ENCODE assay signal across 8 mouse cellular contexts in the genomic region with DNA sequence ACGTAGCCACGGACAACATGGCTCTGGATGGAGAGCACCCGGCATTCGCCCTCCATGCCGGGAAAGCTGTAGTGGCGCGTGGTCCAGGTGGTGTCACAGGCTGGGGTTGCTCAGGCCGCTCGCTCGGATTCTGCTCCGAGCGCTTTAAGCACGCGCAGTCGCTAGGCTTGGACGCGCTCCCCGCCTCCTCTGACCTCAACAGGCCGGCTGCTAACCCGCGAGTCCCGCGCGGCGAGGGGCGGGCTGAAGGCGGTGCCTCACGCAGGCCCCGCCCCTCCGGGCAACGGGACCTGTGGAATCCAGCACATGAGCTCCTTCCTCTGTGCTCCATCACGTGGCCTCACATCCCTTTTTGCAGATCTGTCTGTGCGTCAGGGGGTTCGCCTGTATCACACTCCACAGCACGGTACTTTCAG. TPM values are rescaled to one million over a fixed set of nuclear protein-coding genes. Genes with fewer than 3 reads are reported as not detected.
DNase-seq lines count a peak whose midpoint lies in the region; ATAC-seq and TF ChIP-seq lines count a peak whose summit lies in the region.

A gene (minus strand): TSS at position 184 of the 416 bp plus-strand sequence.

- DNase-seq in CH12.LX (ENCODE audit: extremely low read depth): peak; percentile 86
- DNase-seq in c-Kit-positive CD71-positive TER-119-negative erythroid progenitor cells, embryonic 14.5 days (ENCODE audit: low read depth): peak; percentile 87
- DNase-seq in heart, postnatal 0 days (ENCODE audit: low spot score): peak; percentile 77
- peak; percentile 91 to 96 for DNase-seq in kidney, postnatal 4 days

- under 1% methylated on average over 35 of the region's 35 CpGs for WGBS in forebrain, embryonic 12.5 days
- 0% methylated on average over 35 of the region's 35 CpGs for WGBS in heart, postnatal 0 days
- under 1% methylated on average over 35 of the region's 35 CpGs for WGBS in liver, embryonic 16.5 days (ENCODE audit: insufficient replicate concordance)
- under 1% methylated on average over 35 of the region's 35 CpGs for WGBS in neural tube, embryonic 13.5 days

- ATAC-seq in forebrain, embryonic 12.5 days (ENCODE audit: low FRiP score): peak; percentile 94
- peak; percentile 91 for ATAC-seq in heart, postnatal 0 days (ENCODE audit: insufficient read depth, low read depth)
- peak; percentile 92 for ATAC-seq in liver, embryonic 16.5 days (ENCODE audit: low read depth)
- peak; percentile 89 for ATAC-seq in neural tube, embryonic 13.5 days (ENCODE audit: low read depth)

- no peaks in the 10 kb centered on the region for H3K9me3 ChIP-seq in CH12.LX (replicated peaks; ENCODE audit: low read length)
- H3K9me3 ChIP-seq in forebrain, embryonic 12.5 days: no peaks in the 10 kb centered on the region
- H3K9me3 ChIP-seq in heart, postnatal 0 days (replicated peaks; ENCODE audit: control insufficient read depth, low read length): no peaks in the 10 kb centered on the region
- no peaks in the 10 kb centered on the region for H3K9me3 ChIP-seq in liver, embryonic 16.5 days (replicated peaks; ENCODE audit: control insufficient read depth, low read length)
- no peaks in the 10 kb centered on the region for H3K9me3 ChIP-seq in neural tube, embryonic 13.5 days

- no peak for TF ChIP-seq RAD21 in CH12.LX (IDR thresholded peaks at IDR 0.05; ENCODE audit: low read depth, low read length)

- H3K36me3 ChIP-seq in CH12.LX (replicated peaks in 1 of 2; ENCODE audit: control insufficient read depth in 1 of 2, insufficient read depth in 1 of 2, low read length in 1 of 2): peaks cover 0 to 4% of the 10 kb centered on the region in 2 experiments
- H3K36me3 ChIP-seq in forebrain, embryonic 12.5 days (replicated peaks): no peaks in the 10 kb centered on the region
- no peaks in the 10 kb centered on the region for H3K36me3 ChIP-seq in heart, postnatal 0 days (replicated peaks; ENCODE audit: control insufficient read depth, insufficient read depth, low read length)
- no peaks in the 10 kb centered on the region for H3K36me3 ChIP-seq in liver, embryonic 16.5 days (ENCODE audit: control insufficient read depth, insufficient read depth)
- H3K36me3 ChIP-seq in neural tube, embryonic 13.5 days: no peaks in the 10 kb centered on the region
- no peaks in the 10 kb centered on the region for H3K36me3 ChIP-seq in testis, adult 2 months (ENCODE audit: control insufficient read depth, insufficient read depth, low read length)

- no peak for TF ChIP-seq EP300 in CH12.LX (IDR thresholded peaks at IDR 0.05; ENCODE audit: low read length)
- TF ChIP-seq EP300 in heart, postnatal 0 days (IDR thresholded peaks at IDR 0.05; ENCODE audit: low read depth): no peak

- H3K4me2 ChIP-seq in CH12.LX (ENCODE audit: insufficient read depth, low read depth, poor library complexity, severe bottlenecking): peak within 1 kb of the TSS; percentile 78
- H3K4me2 ChIP-seq in forebrain, embryonic 12.5 days: peak within 1 kb of the TSS; percentile 99
- H3K4me2 ChIP-seq in heart, postnatal 0 days (ENCODE audit: low read depth, low read length): peak within 1 kb of the TSS; percentile 89
- H3K4me2 ChIP-seq in liver, embryonic 16.5 days (ENCODE audit: low read depth, low read length): peak within 1 kb of the TSS; percentile 90
- H3K4me2 ChIP-seq in neural tube, embryonic 13.5 days: peak within 1 kb of the TSS; percentile 100

- H3K27me3 ChIP-seq in CH12.LX (replicated peaks): peaks cover 22% of the 10 kb centered on the region
- peaks cover 6% of the 10 kb centered on the region; the same call in 1 of the 2 replicates for H3K27me3 ChIP-seq in forebrain, embryonic 12.5 days
- H3K27me3 ChIP-seq in heart, postnatal 0 days (ENCODE audit: control insufficient read depth, insufficient read depth, low read length): no peaks in the 10 kb centered on the region
- no peaks in the 10 kb centered on the region for H3K27me3 ChIP-seq in liver, embryonic 16.5 days (ENCODE audit: control insufficient read depth, insufficient read depth, low read depth, low read length)
- peaks cover 10% of the 10 kb centered on the region; the same call in 1 of the 2 replicates for H3K27me3 ChIP-seq in neural tube, embryonic 13.5 days
- no peaks in the 10 kb centered on the region for H3K27me3 ChIP-seq in testis, adult 2 months (ENCODE audit: control insufficient read depth, insufficient read depth, low read length)

- dilution Hi-C loops in CH12.LX (cut with MboI; ENCODE audit: extremely low pct_ligation_motif_present, extremely low pct_unique_long_range_greater_than_20kb, low sequenced_read_pairs): no loop called here

- in situ Hi-C loops in CH12.LX (cut with MboI; ENCODE audit: low pct_ligation_motif_present, low pct_unique_long_range_greater_than_20kb, low sequenced_read_pairs): no loop called here

- H3K79me2 ChIP-seq in CH12.LX (replicated peaks; ENCODE audit: control insufficient read depth, extremely low read depth, insufficient read depth, poor library complexity, severe bottlenecking): no peaks in the 10 kb centered on the region

- TF ChIP-seq POLR2A in CH12.LX (IDR thresholded peaks at IDR 0.05; ENCODE audit: low read depth, low read length): peak; percentile 83
- peak; percentile 67 for TF ChIP-seq POLR2A in testis, adult 2 months (IDR thresholded peaks at IDR 0.05; ENCODE audit: control insufficient read depth, low read depth, low read length)

- peak within 1 kb of the TSS; percentile 35 for H3K9ac ChIP-seq in CH12.LX (ENCODE audit: insufficient read depth, low read depth)
- H3K9ac ChIP-seq in forebrain, embryonic 12.5 days: peak within 1 kb of the TSS; percentile 65
- H3K9ac ChIP-seq in heart, postnatal 0 days (replicated peaks; ENCODE audit: low read depth, low read length): peak within 1 kb of the TSS; percentile 47
- H3K9ac ChIP-seq in liver, embryonic 16.5 days (ENCODE audit: low read depth, low read length): peak within 1 kb of the TSS; percentile 60
- H3K9ac ChIP-seq in neural tube, embryonic 13.5 days: peak within 1 kb of the TSS; percentile 82

- peak within 1 kb of the TSS; percentile 59 to 74 (median 74) for H3K4me3 ChIP-seq in CH12.LX (replicated peaks in 1 of 3; ENCODE audit: low read depth in 2 of 3, low read length in 2 of 3, poor library complexity in 1 of 3)
- peak within 1 kb of the TSS; percentile 67 for H3K4me3 ChIP-seq in forebrain, embryonic 12.5 days (replicated peaks)
- H3K4me3 ChIP-seq in heart, postnatal 0 days (ENCODE audit: low read depth, low read length): peak within 1 kb of the TSS; percentile 66
- H3K4me3 ChIP-seq in liver, embryonic 16.5 days (ENCODE audit: low read depth, low read length): peak within 1 kb of the TSS; percentile 67
- peak within 1 kb of the TSS; percentile 76 for H3K4me3 ChIP-seq in neural tube, embryonic 13.5 days
- H3K4me3 ChIP-seq in testis, adult 2 months (ENCODE audit: control insufficient read depth, low read depth, low read length): peak within 1 kb of the TSS; percentile 85

- no peak within 1 kb of the TSS for H3K27ac ChIP-seq in CH12.LX (ENCODE audit: insufficient read depth, low read depth)
- H3K27ac ChIP-seq in forebrain, embryonic 12.5 days: no peak within 1 kb of the TSS
- H3K27ac ChIP-seq in heart, postnatal 0 days (ENCODE audit: low read depth): peak within 1 kb of the TSS; percentile 16; the same call in 1 of the 2 replicates
- H3K27ac ChIP-seq in liver, embryonic 16.5 days (ENCODE audit: low read length): peak within 1 kb of the TSS; percentile 35; the same call in 1 of the 2 replicates
- peak within 1 kb of the TSS; percentile 54 for H3K27ac ChIP-seq in neural tube, embryonic 13.5 days (replicated peaks)
- H3K27ac ChIP-seq in testis, adult 2 months (ENCODE audit: control insufficient read depth, insufficient read depth, low read depth, low read length): peak within 1 kb of the TSS; percentile 45

- TF ChIP-seq CTCF in CH12.LX (conservative IDR thresholded peaks at IDR 0.05 in 1 of 2, IDR thresholded peaks at IDR 0.05 in 1 of 2; ENCODE audit: low read depth in 2 of 2, low read length in 2 of 2): no peak
- no peak for TF ChIP-seq CTCF in heart, postnatal 0 days (IDR thresholded peaks at IDR 0.05; ENCODE audit: low read depth)
- TF ChIP-seq CTCF in testis, adult 2 months (IDR thresholded peaks at IDR 0.05; ENCODE audit: control insufficient read depth, insufficient read depth, insufficient replicate concordance, low read depth, low read length): no peak

- peaks cover 20 to 57% of the 10 kb centered on the region in 2 experiments for H3K4me1 ChIP-seq in CH12.LX (ENCODE audit: control insufficient read depth in 1 of 2, insufficient read depth in 2 of 2)
- H3K4me1 ChIP-seq in forebrain, embryonic 12.5 days: peaks cover 9% of the 10 kb centered on the region
- peaks cover 5% of the 10 kb centered on the region; the same call in 1 of the 2 replicates for H3K4me1 ChIP-seq in heart, postnatal 0 days (ENCODE audit: control insufficient read depth, insufficient read depth)
- H3K4me1 ChIP-seq in liver, embryonic 16.5 days (ENCODE audit: control insufficient read depth, low read depth, low read length): peaks cover 18% of the 10 kb centered on the region
- H3K4me1 ChIP-seq in neural tube, embryonic 13.5 days (replicated peaks): peaks cover 23% of the 10 kb centered on the region
- H3K4me1 ChIP-seq in testis, adult 2 months (ENCODE audit: control insufficient read depth, insufficient read depth, low read length): peaks cover 19% of the 10 kb centered on the region

TF ChIP-seq in CH12.LX, 34 proteins besides CTCF, POLR2A, EP300 and RAD21 (continues in another document):
- TF ChIP-seq HCFC1 (IDR thresholded peaks at IDR 0.05; ENCODE audit: low read depth, low read length): no peak
- no peak; the same call in 1 of the 2 replicates for TF ChIP-seq NELFE (IDR thresholded peaks at IDR 0.05; ENCODE audit: low read depth, low read length)
- TF ChIP-seq IRF4 (IDR thresholded peaks at IDR 0.05; ENCODE audit: low read depth, low read length): peak; percentile 36; the same call in 1 of the 2 replicates
- TF ChIP-seq SIN3A (IDR thresholded peaks at IDR 0.05; ENCODE audit: low read length): peak; percentile 57; the same call in 1 of the 2 replicates
- peak; percentile 68 for TF ChIP-seq USF2 (conservative IDR thresholded peaks at IDR 0.05; ENCODE audit: low read depth, low read length)
- peak; percentile 83 for TF ChIP-seq NRF1 (IDR thresholded peaks at IDR 0.05; ENCODE audit: low read depth, low read length)
- TF ChIP-seq TBP (conservative IDR thresholded peaks at IDR 0.05; ENCODE audit: low read depth, low read length): peak; percentile 65; the same call in 1 of the 2 replicates

RNA-seq across cellular contexts. Expression of the gene that starts here (rescaled TPM):
- total RNA-seq in CH12.LX (2012; rRNA removed) (6.4 and 8.4 TPM in 2 replicates), CH12.LX (2014; rRNA removed) (4.3 TPM in 2 replicates)
- 6.3 and 6.8 TPM in 2 replicates for polyA plus RNA-seq in CH12.LX (2012; ENCODE audit: insufficient read length, low read depth)
- polyA plus RNA-seq in forebrain, embryonic 12.5 days (2016; fragmentation: Nextera tagmentation; extraction: Ambion mirVana): 9.0 and 10.0 TPM in 2 replicates
- 3.7 and 4.5 TPM in 2 replicates for total RNA-seq in heart, postnatal 0 days (2014; rRNA removed; ENCODE audit: low replicate concordance)
- polyA plus RNA-seq in heart, postnatal 0 days (2015; fragmentation: Nextera tagmentation; extraction: Ambion mirVana): 3.8 and 4.6 TPM in 2 replicates
- 5.4 and 6.4 TPM in 2 replicates for polyA plus RNA-seq in liver, embryonic 16.5 days (2015; fragmentation: Nextera tagmentation; extraction: Ambion mirVana)
- 16.1 and 18.6 TPM in 2 replicates for polyA plus RNA-seq in neural tube, embryonic 13.5 days (2015; fragmentation: Nextera tagmentation; extraction: Ambion mirVana)
- polyA plus RNA-seq in testis, adult 2 months (2012; rRNA removed): 3.9 and 4.1 TPM in 2 replicates

Comparison
In these comparisons a context has a peak if more than half of its experiments do, and no peak if none do; other contexts are left out.
1. H3K27ac ChIP-seq: peak in heart, postnatal 0 days (single experiment), liver, embryonic 16.5 days (single experiment), neural tube, embryonic 13.5 days (single experiment) and testis, adult 2 months (single experiment); none in CH12.LX (single experiment) and forebrain, embryonic 12.5 days (single experiment).
2. Peak in every context shown above with its lines, with median percentiles within 50 percentile points of each other: DNase-seq, H3K4me2 ChIP-seq, H3K4me3 ChIP-seq, H3K9ac ChIP-seq and ATAC-seq.